Mouse (Mus musculus) stomach, embryonic 14.5 days (tissue): Measurements from ENCODE around the gene Phactr2. TPM values are rescaled to one million over a fixed set of nuclear protein-coding genes. Genes with fewer than 3 reads are reported as not detected.

ENCODE experiments used
- ATAC-seq: fragments of 200-750 bp; cut with Nextera tagmentation; 2 replicates; pipeline ENCODE4 v1.8.0; 2017; ENCODE audit warnings: low read depth, moderate TSS enrichment; ENCODE audit not compliant: insufficient number of reproducible peaks, insufficient read depth, low FRiP score
- H3K27ac ChIP-seq: fragments of 300-500 bp; sonication (generic); 2 replicates; pipeline ENCODE4 v1.5.1; 2014; ENCODE audit warnings: mild to moderate bottlenecking, low read length, moderate library complexity, mixed read lengths
- H3K27me3 ChIP-seq: fragments of 300-500 bp; sonication (generic); 2 replicates; pipeline ENCODE4 v1.6.1; 2014; ENCODE audit warnings: low read length, control low read depth, mixed read lengths; ENCODE audit not compliant: control insufficient read depth, insufficient read depth
- H3K36me3 ChIP-seq: fragments of 300-500 bp; sonication (generic); 2 replicates; pipeline ENCODE4 v1.6.1; 2014; ENCODE audit warnings: mild to moderate bottlenecking, control low read depth, low read length, moderate library complexity, mixed read lengths; ENCODE audit not compliant: control insufficient read depth, insufficient read depth
- H3K4me1 ChIP-seq: fragments of 300-500 bp; sonication (generic); 2 replicates; pipeline ENCODE4 v1.6.1; 2014; ENCODE audit warnings: low read length, control low read depth, mixed read lengths; ENCODE audit not compliant: control insufficient read depth, insufficient read depth
- H3K4me2 ChIP-seq: fragments of 300-500 bp; sonication (generic); replicated peaks from 2 replicates; pipeline ENCODE4 v1.6.1; 2014; ENCODE audit warnings: low read depth, low read length, control low read depth
- H3K4me3 ChIP-seq: fragments of 300-500 bp; sonication (generic); 2 replicates; pipeline ENCODE4 v1.5.1; 2014; ENCODE audit warnings: low read depth, low read length, control low read depth
- H3K9ac ChIP-seq: fragments of 300-500 bp; sonication (generic); replicated peaks from 2 replicates; pipeline ENCODE4 v1.6.1; 2014; ENCODE audit warnings: low read depth, mild to moderate bottlenecking, control low read depth, low read length, moderate library complexity, mixed read lengths
- H3K9me3 ChIP-seq: fragments of 300-500 bp; sonication (generic); 2 replicates; pipeline ENCODE4 v1.6.1; 2016; ENCODE audit warnings: low read depth, low read length, control low read depth; ENCODE audit not compliant: control insufficient read depth
- WGBS: fragments of 180-500 bp; shearing (Covaris S2); extraction: QIAGEN DNeasy Blood & Tissue Kit; methylation state at CpG from one replicate; pipeline ENCODE4 v1.1.7; 2014; 5-methylcytosine and 5-hydroxymethylcytosine counted together
- polyA plus RNA-seq: library from polyadenylated mRNA; unstranded; fragments of >200 nt; fragmentation: Nextera tagmentation; extraction: Ambion mirVana; gene quantifications from 2 replicates; pipeline ENCODE4 v1.2.1, GENCODE M21; 2014

Phactr2 gene
- polyA plus RNA-seq, 1 experiment from 2014 or later: 48.8 TPM

DNA sequence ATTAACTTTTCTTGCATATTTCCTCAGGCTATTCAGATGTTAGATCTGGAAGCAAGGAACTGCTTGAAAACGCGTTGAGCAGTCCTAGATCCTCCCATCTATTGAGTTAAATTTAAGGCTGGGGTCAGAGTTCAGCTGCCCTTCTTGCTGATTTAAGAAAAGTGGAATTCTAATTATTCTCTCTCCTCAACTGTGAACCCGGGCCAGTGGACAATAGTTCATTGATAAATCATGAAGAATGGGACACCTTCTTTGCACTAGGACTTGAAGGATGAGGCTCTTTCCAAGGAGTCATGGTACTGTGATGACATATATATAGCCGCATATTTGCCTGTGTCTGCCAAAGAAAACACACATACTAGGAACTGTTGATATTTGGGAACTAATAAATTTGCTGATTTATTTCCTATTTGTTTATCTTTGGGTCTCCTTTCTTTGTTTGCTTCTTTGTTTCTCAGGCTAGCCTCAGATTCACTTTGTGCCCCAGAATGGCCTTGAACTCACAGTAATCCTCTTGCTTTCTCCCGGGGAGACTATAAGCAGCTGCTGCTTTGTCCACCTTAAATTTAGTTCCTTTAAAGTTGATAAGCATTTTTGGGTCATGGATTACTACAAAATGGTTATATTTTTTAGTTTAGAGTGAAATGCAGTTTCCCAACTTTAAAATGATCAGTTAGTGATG, 127.5 kb downstream of the Phactr2 start:
- Histone ChIP-seq H3K9me3 (no peaks in the 10 kb centered on the region), H3K4me1 (no peaks in the 10 kb centered on the region), H3K27ac (no peak overlapping the region), H3K27me3 (no peaks in the 10 kb centered on the region), H3K4me2 (no peak overlapping the region), H3K36me3 (no peaks in the 10 kb centered on the region), H3K4me3 (no peak overlapping the region), H3K9ac (no peak overlapping the region)
- WGBS: 39% methylated on average over 5 of the region's 5 CpGs
- ATAC-seq: no peak

DNA sequence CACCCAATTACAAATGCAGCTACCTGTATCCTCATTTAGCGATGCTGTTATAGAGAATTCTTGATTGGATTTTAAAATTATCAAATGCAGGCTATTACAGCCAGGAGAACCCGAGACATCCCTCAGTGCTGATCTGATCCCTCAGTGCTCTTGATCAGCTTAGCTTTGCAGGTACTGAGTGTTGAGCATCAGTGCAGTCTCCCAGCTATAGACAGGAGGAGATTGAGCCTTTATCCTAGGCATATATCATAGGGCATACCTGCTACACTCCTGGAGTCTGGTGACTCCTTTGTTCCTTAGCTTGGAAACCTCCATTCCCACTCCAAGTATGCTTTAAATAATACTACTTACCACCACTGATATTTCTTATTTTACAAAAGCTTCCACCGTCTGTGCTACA, 133.6 kb downstream of the Phactr2 start:
- H3K4me2 ChIP-seq: no peak overlapping the region
- no peak overlapping the region for H3K27ac ChIP-seq
- no peaks in the 10 kb centered on the region for H3K9me3 ChIP-seq
- 91% methylated on average over 3 of the region's 3 CpGs for WGBS
- no peak overlapping the region for H3K4me3 ChIP-seq
- no peak for ATAC-seq
- H3K27me3 ChIP-seq: no peaks in the 10 kb centered on the region
- no peaks in the 10 kb centered on the region for H3K36me3 ChIP-seq
- H3K4me1 ChIP-seq: 0 out of 2 replicates have a peak, but pooled peaks cover 3% of the 10 kb centered on the region
- no peak overlapping the region for H3K9ac ChIP-seq

DNA sequence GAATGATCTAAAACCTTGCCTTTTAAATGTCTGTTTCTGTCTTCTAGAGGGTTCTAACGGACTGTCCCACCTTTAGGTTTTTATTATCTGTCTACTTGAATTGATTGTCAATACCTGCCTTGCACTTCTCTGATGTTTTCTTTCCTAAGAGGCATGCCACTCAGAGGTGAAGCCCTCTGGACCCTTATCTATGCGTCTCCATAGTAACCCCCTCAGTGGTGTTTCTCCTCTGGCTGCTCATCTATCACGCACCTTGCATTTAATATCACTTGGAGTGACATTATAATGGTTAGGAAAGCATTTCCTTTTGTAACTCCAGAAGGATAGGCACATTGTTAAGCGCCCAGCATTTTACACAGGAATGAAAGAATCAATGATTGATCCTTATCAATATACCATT, 137.2 kb downstream of the Phactr2 start:
- Histone ChIP-seq H3K9me3 (no peaks in the 10 kb centered on the region), H3K27ac (no peak overlapping the region), H3K27me3 (no peaks in the 10 kb centered on the region), H3K36me3 (no peaks in the 10 kb centered on the region), H3K9ac (no peak overlapping the region), H3K4me3 (no peak overlapping the region), H3K4me1 (0 out of 2 replicates have a peak, but pooled peaks cover 5% of the 10 kb centered on the region), H3K4me2 (no peak overlapping the region)
- no peak for ATAC-seq
- WGBS: 43% methylated on average over 4 of the region's 4 CpGs

DNA sequence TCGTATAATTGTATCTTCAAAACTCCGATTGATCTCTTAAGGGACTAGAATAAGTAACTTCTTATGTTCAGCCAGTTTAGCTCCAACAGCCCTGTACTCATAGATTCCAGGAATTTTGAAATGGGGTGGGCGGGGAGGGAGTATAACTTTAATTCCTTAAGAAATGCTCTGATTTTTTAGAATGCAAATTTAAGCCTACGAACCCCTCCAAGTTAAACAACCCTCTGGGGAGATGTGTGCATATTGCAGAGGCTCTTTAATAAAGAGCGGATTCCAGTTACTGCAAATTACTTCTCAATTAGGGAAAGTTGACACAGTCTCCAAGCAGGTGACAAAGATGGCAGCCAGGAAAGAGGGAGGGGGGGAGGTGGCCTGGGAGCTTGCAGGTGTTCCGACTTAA, 138.4 kb downstream of the Phactr2 start:
- no peak overlapping the region for H3K4me3 ChIP-seq
- H3K36me3 ChIP-seq: no peaks in the 10 kb centered on the region
- H3K27me3 ChIP-seq: no peaks in the 10 kb centered on the region
- H3K4me1 ChIP-seq: 0 out of 2 replicates have a peak, but pooled peaks cover 5% of the 10 kb centered on the region
- no peak for ATAC-seq
- H3K4me2 ChIP-seq: no peak overlapping the region
- H3K27ac ChIP-seq: no peak overlapping the region
- no peaks in the 10 kb centered on the region for H3K9me3 ChIP-seq
- 70% methylated on average over 6 of the region's 6 CpGs for WGBS
- no peak overlapping the region for H3K9ac ChIP-seq

DNA sequence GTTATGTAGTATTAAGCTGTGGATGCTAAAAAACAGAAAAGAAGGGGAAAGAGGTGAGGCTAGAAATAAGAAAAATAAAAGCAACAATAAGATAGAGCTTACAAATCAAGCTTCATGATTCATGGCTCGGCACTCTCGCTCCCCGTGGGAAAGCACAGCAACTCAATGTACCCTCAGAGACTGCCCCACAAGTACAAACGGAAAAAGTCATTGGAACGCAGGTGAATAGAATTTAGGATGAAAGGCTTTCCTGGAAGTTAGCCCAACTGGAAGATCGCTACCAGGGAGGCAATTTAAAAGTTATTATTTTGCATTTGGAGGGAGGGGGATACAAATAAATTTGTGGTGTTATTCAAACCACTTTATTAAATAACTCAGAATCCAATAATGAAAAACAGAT, 138.9 kb downstream of the Phactr2 start:
- Histone ChIP-seq H3K27me3 (no peaks in the 10 kb centered on the region), H3K36me3 (no peaks in the 10 kb centered on the region), H3K4me1 (0 out of 2 replicates have a peak, but pooled peaks cover 5% of the 10 kb centered on the region), H3K9me3 (no peaks in the 10 kb centered on the region), H3K27ac (no peak overlapping the region), H3K4me3 (no peak overlapping the region), H3K9ac (no peak overlapping the region), H3K4me2 (no peak overlapping the region)
- WGBS: 66% methylated on average over 6 of the region's 6 CpGs
- ATAC-seq: no peak

DNA sequence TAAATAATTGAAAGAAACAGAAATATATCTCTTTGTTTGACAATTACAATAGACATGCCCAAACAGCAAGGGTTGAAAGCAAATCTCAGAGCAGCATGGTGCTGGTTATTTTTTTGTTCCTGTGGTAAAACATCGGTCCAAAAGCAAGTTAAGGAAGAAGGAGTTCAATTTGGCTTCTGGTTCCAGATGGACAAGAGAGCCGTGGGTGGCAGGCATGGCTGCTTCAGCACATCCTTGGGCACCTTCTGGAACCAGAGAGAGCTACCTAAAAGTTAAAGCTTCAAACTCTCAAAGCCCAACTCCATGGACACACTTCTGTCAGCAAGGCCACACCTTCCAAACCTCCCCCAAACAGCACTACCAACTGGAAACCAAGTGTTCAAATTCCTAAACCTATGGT, 140.4 kb downstream of the Phactr2 start:
- Histone ChIP-seq H3K9me3 (no peaks in the 10 kb centered on the region), H3K4me1 (0 out of 2 replicates have a peak, but pooled peaks cover 2% of the 10 kb centered on the region), H3K4me2 (no peak overlapping the region), H3K27me3 (no peaks in the 10 kb centered on the region), H3K9ac (no peak overlapping the region), H3K4me3 (no peak overlapping the region), H3K36me3 (no peaks in the 10 kb centered on the region), H3K27ac (no peak overlapping the region)
- 86% methylated on average over 2 of the region's 2 CpGs for WGBS
- ATAC-seq: no peak

DNA sequence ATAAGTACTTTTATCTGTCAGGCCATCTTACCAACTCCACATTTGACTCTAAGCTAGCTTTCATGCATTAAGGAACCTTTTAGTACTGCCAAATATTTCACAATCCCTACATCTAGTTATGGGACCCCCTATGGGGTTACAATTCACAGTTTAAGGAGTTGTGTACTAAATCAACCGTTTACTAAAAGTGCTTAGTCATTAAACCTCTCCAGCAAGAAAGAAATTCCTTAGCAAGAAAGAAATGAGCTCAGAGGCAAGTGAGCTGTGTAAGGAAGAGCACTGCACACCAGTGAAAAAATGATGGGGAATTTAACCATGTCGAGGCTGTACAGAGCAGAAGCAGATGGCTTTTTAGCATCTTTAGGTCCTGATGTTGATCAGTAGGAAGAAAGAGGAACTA, 141.2 kb downstream of the Phactr2 start:
- ATAC-seq: no peak
- no peak overlapping the region for H3K4me2 ChIP-seq
- no peaks in the 10 kb centered on the region for H3K9me3 ChIP-seq
- H3K27me3 ChIP-seq: no peaks in the 10 kb centered on the region
- H3K27ac ChIP-seq: no peak overlapping the region
- no peak overlapping the region for H3K4me3 ChIP-seq
- H3K36me3 ChIP-seq: no peaks in the 10 kb centered on the region
- H3K9ac ChIP-seq: no peak overlapping the region
- WGBS: 44% methylated on average over 2 of the region's 2 CpGs
- peaks cover 3% of the 10 kb centered on the region; the same call in 1 of the 2 replicates for H3K4me1 ChIP-seq

DNA sequence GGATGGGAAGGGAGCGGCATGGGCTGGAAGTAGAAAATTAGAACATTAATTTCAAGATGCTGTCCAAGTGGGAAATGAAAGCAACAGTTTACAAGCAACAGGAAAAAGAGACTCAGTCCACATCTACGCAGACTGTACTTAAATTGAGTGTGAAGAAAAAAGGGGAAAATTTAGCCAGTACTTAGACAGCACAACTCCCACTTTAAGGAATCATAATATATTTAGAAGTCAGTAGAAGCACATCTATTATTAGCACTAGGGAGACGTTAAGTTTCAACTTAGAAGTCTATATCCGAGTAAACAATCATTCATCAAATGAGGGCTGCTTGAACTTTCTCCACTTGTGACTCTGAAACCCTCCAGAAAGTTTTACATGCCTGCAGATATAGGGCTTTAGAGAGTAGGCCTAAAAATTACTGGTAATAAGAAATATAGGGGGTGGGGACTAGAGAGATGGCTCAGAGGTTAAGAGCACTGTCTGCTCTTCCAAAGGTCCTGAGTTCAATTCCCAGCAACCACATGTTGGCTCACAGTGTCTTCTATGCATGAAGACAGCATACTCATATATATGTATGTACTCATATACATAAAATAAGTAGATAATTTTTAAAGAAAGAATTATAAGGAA, 142.7 kb downstream of the Phactr2 start:
- Histone ChIP-seq H3K36me3 (no peaks in the 10 kb centered on the region), H3K27me3 (no peaks in the 10 kb centered on the region), H3K9ac (no peak overlapping the region), H3K4me2 (no peak overlapping the region), H3K9me3 (no peaks in the 10 kb centered on the region), H3K4me3 (no peak overlapping the region), H3K4me1 (peaks cover 8% of the 10 kb centered on the region; the same call in 1 of the 2 replicates), H3K27ac (peak overlapping the region; percentile 36; the same call in 1 of the 2 replicates)
- 33% methylated on average over 4 of the region's 4 CpGs for WGBS
- peak; percentile 56; the same call in 1 of the 2 replicates for ATAC-seq
